Mouse (Mus musculus) erythroblast, embryonic 14.5 days (primary cell): ENCODE data around the gene Prr29.

Experiments
- GATA1 ChIP-seq: IDR thresholded peaks from 2 replicates; pipeline ENCODE4 v1.6.1; 2012; ENCODE audit warnings: low read length, inconsistent platforms, mixed read lengths
- TAL1 ChIP-seq: IDR thresholded peaks from 3 replicates; pipeline ENCODE4 v1.6.1; 2012; ENCODE audit warnings: low read length, inconsistent platforms, mixed read lengths

DNA sequence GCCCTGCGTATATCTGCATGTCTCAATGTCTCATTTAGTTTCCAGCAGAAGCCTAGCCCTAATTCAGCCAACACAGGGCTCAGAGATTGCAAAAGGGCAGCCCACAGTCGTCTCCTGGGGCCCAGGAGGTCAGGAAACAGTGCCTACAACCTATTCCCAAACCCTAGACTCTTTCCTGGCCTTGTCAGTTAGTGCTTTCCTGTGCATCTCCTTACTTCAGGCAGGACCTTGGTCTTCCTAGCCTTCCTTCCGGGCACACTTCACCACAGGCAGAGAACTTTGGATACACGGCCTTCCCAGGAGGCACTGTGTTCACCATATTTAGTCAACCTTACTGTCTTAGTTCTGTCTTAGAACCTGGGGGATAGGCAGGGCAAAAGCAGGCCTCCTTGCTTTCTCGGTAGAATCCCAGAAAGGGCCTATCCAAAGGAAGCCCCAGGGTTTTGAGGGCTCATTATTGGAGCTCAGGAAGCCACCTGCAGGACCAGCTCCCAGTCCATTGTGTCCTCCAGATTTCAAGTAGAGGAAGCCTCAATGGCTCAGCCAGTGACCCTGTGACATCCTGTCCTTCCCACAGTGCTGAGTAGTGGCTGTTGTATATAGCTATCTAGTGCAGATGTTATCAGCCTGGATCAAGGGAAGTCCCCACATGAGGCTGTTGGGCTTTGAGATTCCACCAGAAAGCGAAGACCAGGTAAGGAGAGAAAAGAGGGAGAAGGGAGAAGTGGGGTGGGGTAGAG lies 17.9 kb downstream of the Prr29 start:
- TF ChIP-seq TAL1 (no peak), GATA1 (no peak)
